Comparison of ENCODE assay signal across 9 mouse cellular contexts in genomic region chr2:130697821-130698266, GRCm38 (mm10). TPM values are rescaled to one million over a fixed set of nuclear protein-coding genes. Genes with fewer than 3 reads are reported as not detected.
A peak's percentile ranks its signal among the peaks of the same experiment; 100 is the strongest.
DNase-seq lines count a peak whose midpoint lies in the region; ATAC-seq and TF ChIP-seq lines count a peak whose summit lies in the region.
"Had no signal": no experiment of that assay in that cellular context is flagged by ENCODE, and none has a peak within 500 bp of the region (broad histone marks: within the 10 kb centered on the region; RNA-seq: fewer than 3 reads in every experiment).

No protein-coding gene starts in this region.

- no peak for TF ChIP-seq CTCF in gastrocnemius, adult 2 months (IDR thresholded peaks at IDR 0.05)
- TF ChIP-seq CTCF in hindbrain, postnatal 0 days (IDR thresholded peaks at IDR 0.05; ENCODE audit: low read depth): no peak

- intact Hi-C loops in gastrocnemius, adult 2 months (cut with DNase I): no loop called here

- H3K36me3 ChIP-seq in hindbrain, postnatal 0 days (ENCODE audit: insufficient read depth, low read length): no peaks in the 10 kb centered on the region
- H3K36me3 ChIP-seq in neural tube, embryonic 13.5 days: no peaks in the 10 kb centered on the region

- peak overlapping the region; percentile 46; the same call in 1 of the 2 replicates for H3K9ac ChIP-seq in hindbrain, postnatal 0 days (replicated peaks; ENCODE audit: low read length)
- no peak overlapping the region; the same call in 1 of the 2 replicates for H3K9ac ChIP-seq in neural tube, embryonic 13.5 days

- peak overlapping the region; percentile 73 for H3K4me3 ChIP-seq in gastrocnemius, adult 2 months
- H3K4me3 ChIP-seq in hindbrain, postnatal 0 days (ENCODE audit: low read length): peak overlapping the region; percentile 56
- peak overlapping the region; percentile 50 for H3K4me3 ChIP-seq in neural tube, embryonic 13.5 days

- no peaks in the 10 kb centered on the region for H3K9me3 ChIP-seq in hindbrain, postnatal 0 days (ENCODE audit: low read length)
- H3K9me3 ChIP-seq in neural tube, embryonic 13.5 days: no peaks in the 10 kb centered on the region

- H3K27ac ChIP-seq in gastrocnemius, adult 2 months: no peak overlapping the region
- H3K27ac ChIP-seq in hindbrain, postnatal 0 days: no peak overlapping the region
- H3K27ac ChIP-seq in neural tube, embryonic 13.5 days (replicated peaks): no peak overlapping the region
- H3K27ac ChIP-seq: macrophage had no signal

- peak overlapping the region; percentile 100 for H3K4me2 ChIP-seq in hindbrain, postnatal 0 days (ENCODE audit: low read depth, low read length)
- peak overlapping the region; percentile 95 for H3K4me2 ChIP-seq in neural tube, embryonic 13.5 days

- no peak for DNase-seq in gastrocnemius, adult 2 months
- DNase-seq in gastrocnemius, adult 18-20 months (ENCODE audit: low spot score): no peak
- peak; percentile 15 for DNase-seq in right cerebral cortex, postnatal 14 days
- DNase-seq in right cerebral cortex, postnatal 4 days: no peak
- DNase-seq in hindbrain, postnatal 0 days (ENCODE audit: low spot score): peak; percentile 11
- DNase-seq in cerebellum, adult 11-12 months: no peak
- DNase-seq in testis, postnatal 14 days (ENCODE audit: low spot score): no peak

- under 1% methylated on average over 14 of the region's 14 CpGs for WGBS in hindbrain, postnatal 0 days
- under 1% methylated on average over 14 of the region's 14 CpGs for WGBS in neural tube, embryonic 13.5 days

- 0 out of 2 replicates have a peak, but pooled peaks cover 10% of the 10 kb centered on the region for H3K27me3 ChIP-seq in hindbrain, postnatal 0 days (ENCODE audit: insufficient read depth, low read length)
- peaks cover 59% of the 10 kb centered on the region for H3K27me3 ChIP-seq in neural tube, embryonic 13.5 days

- peak; percentile 8; the same call in 1 of the 2 replicates for ATAC-seq in hindbrain, postnatal 0 days
- ATAC-seq in neural tube, embryonic 13.5 days (ENCODE audit: low read depth): peak; percentile 51; the same call in 1 of the 2 replicates

- peaks cover 4% of the 10 kb centered on the region; the same call in 1 of the 2 replicates for H3K4me1 ChIP-seq in hindbrain, postnatal 0 days (ENCODE audit: insufficient read depth, low read length)
- peaks cover 20% of the 10 kb centered on the region for H3K4me1 ChIP-seq in neural tube, embryonic 13.5 days (replicated peaks)

RNA-seq across cellular contexts. Expression of gene Slc4a11, which starts 0.5 kb away (rescaled TPM):
- under 1 TPM in 1 of 2 experiments, not detected in 1; 0.45 TPM for total RNA-seq in gastrocnemius, adult 2 months (2021)
- not detected for total RNA-seq in gastrocnemius, adult 18-20 months (2021)
- 0.16 and 1.2 TPM in 2 replicates for total RNA-seq in hindbrain, postnatal 0 days (2014; rRNA removed)
- polyA plus RNA-seq in hindbrain, postnatal 0 days (2015; fragmentation: Nextera tagmentation; extraction: Ambion mirVana): 0.49 and 0.53 TPM in 2 replicates
- polyA plus RNA-seq in neural tube, embryonic 13.5 days (2015; fragmentation: Nextera tagmentation; extraction: Ambion mirVana): 0.56 and 0.74 TPM in 2 replicates

RNA-seq across cellular contexts. Expression of gene Itpa, which starts 30.4 kb away (rescaled TPM):
- total RNA-seq in gastrocnemius, adult 2 months (2021): 10 to 100 TPM; 10.8 to 16.2 TPM
- total RNA-seq in gastrocnemius, adult 18-20 months (2021): 10 to 100 TPM; 11.5 to 12.7 TPM
- 137 TPM in 2 replicates for total RNA-seq in hindbrain, postnatal 0 days (2014; rRNA removed)
- polyA plus RNA-seq in hindbrain, postnatal 0 days (2015; fragmentation: Nextera tagmentation; extraction: Ambion mirVana): 123 TPM in 2 replicates
- 121 and 134 TPM in 2 replicates for polyA plus RNA-seq in neural tube, embryonic 13.5 days (2015; fragmentation: Nextera tagmentation; extraction: Ambion mirVana)

RNA-seq across cellular contexts. Expression of gene Ddrgk1, which starts 33.4 kb away (rescaled TPM):
- 100 to 1,000 TPM; 104 to 127 TPM for total RNA-seq in gastrocnemius, adult 2 months (2021)
- 100 to 1,000 TPM; 117 to 118 TPM for total RNA-seq in gastrocnemius, adult 18-20 months (2021)
- total RNA-seq in hindbrain, postnatal 0 days (2014; rRNA removed): 14.4 and 21.2 TPM in 2 replicates
- 83.3 and 90.6 TPM in 2 replicates for polyA plus RNA-seq in hindbrain, postnatal 0 days (2015; fragmentation: Nextera tagmentation; extraction: Ambion mirVana)
- 64.6 and 72.3 TPM in 2 replicates for polyA plus RNA-seq in neural tube, embryonic 13.5 days (2015; fragmentation: Nextera tagmentation; extraction: Ambion mirVana)

RNA-seq across cellular contexts. Expression of gene Lzts3, which starts 55.2 kb away (rescaled TPM):
- total RNA-seq in gastrocnemius, adult 2 months (2021): 1 to 10 TPM; 2.3 to 3.3 TPM
- 1 to 10 TPM; 2.3 to 3.2 TPM for total RNA-seq in gastrocnemius, adult 18-20 months (2021)
- 76.8 and 81.8 TPM in 2 replicates for total RNA-seq in hindbrain, postnatal 0 days (2014; rRNA removed)
- 18.2 and 20.0 TPM in 2 replicates for polyA plus RNA-seq in hindbrain, postnatal 0 days (2015; fragmentation: Nextera tagmentation; extraction: Ambion mirVana)
- 10.5 and 10.7 TPM in 2 replicates for polyA plus RNA-seq in neural tube, embryonic 13.5 days (2015; fragmentation: Nextera tagmentation; extraction: Ambion mirVana)

Comparison
In these comparisons a context has a peak if more than half of its experiments do, and no peak if none do; other contexts are left out.
1. DNase-seq: peak in right cerebral cortex, postnatal 14 days (single experiment) and hindbrain, postnatal 0 days (single experiment); none in gastrocnemius, adult 2 months (single experiment), gastrocnemius, adult 18-20 months (single experiment), right cerebral cortex, postnatal 4 days (single experiment), cerebellum, adult 11-12 months (single experiment) and testis, postnatal 14 days (single experiment).
2. Peak in every context shown above with its lines, with median percentiles within 50 percentile points of each other: H3K4me3 ChIP-seq.